Mouse (Mus musculus): ENCODE data around the gene Tas2r136. TPM values are rescaled to one million over a fixed set of nuclear protein-coding genes. Genes with fewer than 3 reads are reported as not detected.

Gene Tas2r136
- polyA plus RNA-seq (2012; rRNA removed), result not detected in 2 replicates

DNA sequence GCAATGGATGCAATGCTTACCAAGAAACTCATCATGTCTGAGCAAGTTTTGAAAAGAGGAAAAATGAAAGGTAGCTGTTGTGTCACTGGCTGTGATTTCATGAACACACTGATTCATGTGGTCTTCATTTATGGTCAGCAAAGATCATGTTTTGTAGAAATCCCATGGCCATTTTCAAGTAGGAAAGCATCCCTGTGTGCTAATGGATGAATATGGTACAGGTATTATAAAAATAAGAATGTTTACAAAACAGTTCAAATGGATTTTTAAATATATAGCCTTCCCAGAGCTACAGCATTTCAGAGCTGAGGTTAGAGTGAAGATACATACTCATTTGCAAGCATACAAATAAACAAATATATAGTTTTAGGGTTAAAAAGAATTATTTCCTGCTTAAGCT lies at the start of gene Tas2r136:
Tas2r136 (minus strand) TSS at position 101 of the 400 bp plus-strand sequence.

DNA sequence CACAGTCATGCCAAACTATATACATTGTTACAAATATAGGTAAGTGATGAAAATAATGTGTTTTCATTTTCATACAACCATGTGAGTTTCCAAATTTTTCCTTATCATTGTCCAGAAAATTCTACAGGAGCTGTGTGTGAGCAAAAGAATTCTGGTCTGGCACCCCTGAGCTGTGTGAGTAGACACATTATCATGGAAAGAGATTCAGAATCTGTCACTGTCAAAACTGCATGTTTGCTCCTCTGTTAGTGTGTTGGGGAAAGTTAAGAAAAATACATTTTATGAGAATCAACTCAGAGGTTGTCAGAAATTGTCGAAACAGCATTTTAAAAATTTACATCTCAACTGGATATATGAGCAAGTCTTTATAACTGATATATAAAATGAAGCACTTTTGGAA lies 24.6 kb upstream of the Tas2r136 start, which contains the start of gene Tas2r117:
Tas2r117 (plus strand) TSS at position 301 of the 400 bp plus-strand sequence.

DNA sequence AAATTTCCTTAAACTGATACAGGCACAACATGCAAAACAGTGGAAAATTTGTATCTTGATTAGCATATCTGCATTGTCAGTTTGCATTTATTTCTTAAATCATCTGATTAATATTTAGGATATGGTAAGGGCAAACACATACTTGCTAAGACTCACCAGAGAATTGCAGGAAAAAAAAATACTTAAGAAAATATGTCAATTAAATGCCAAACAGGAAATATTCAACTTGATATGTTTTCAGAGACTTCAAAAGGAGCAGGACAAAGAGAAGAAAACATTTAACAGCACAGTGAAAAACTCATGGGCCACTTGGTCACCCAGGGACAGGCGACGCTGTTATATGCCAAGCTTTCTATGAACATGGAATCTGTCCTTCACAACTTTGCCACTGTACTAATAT lies 16.1 kb downstream of the Tas2r136 start, which contains the start of gene Tas2r102:
Tas2r102 (plus strand) TSS at position 301 of the 400 bp plus-strand sequence.

DNA sequence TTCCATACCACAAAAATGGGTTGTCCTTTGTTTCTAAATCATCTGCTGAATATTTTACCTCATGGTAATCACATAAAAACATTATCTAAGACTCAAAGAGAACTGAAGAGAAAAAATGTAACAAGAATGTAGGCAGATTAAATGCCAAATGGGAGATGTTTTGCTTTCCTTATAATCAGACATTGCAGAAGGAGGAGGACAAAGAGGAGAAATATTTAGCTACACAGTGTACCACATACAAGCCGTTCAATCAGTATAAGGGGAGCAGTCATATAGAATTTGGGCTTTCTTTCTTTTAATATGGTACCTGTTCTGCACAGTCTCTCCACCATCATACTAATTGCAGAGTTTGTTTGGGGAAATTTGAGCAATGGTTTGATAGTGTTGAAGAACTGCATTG lies 23.5 kb downstream of the Tas2r136 start, which contains the start of gene Tas2r124:
Tas2r124 (plus strand) TSS at position 301 of the 400 bp plus-strand sequence.

DNA sequence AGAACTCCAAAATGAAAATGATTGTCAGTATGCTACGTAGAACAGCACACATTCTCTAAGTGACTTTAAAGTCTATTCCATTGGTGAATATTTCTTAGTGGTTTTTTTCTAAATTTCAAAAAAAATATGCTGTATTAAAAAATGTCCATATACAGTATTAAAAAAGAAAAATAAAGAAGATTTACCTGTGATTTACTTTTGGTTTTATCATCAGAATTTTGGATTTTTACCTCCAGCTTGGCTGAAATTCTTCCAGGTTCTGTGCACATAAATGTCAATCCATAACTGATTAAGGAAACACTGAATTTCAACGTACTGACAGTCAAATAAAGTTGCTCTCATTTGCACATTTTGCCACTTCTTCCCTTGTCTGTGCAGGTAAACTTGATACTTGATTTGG lies 40.0 kb downstream of the Tas2r136 start, which contains the start of gene Tas2r115:
Tas2r115 (minus strand) TSS at position 101 of the 400 bp plus-strand sequence.

Other genes with a start within 250 kb of the Tas2r136 start
- gene Prh1, start 208.4 kb downstream of the Tas2r136 start, polyA plus RNA-seq (2012; rRNA removed), result not detected in 2 replicates
- not detected in 2 replicates for gene Prp2, start 182.2 kb downstream of the Tas2r136 start, polyA plus RNA-seq (2012; rRNA removed)
- not detected in 2 replicates for gene A630073D07Rik, start 126.6 kb downstream of the Tas2r136 start, polyA plus RNA-seq (2012; rRNA removed)
- gene Tas2r120, start 121.2 kb downstream of the Tas2r136 start, polyA plus RNA-seq (2012; rRNA removed), result not detected in 2 replicates
- not detected in 2 replicates for gene Tas2r121, start 77.2 kb downstream of the Tas2r136 start, polyA plus RNA-seq (2012; rRNA removed)
- not detected in 2 replicates for gene Tas2r122, start 66.2 kb downstream of the Tas2r136 start, polyA plus RNA-seq (2012; rRNA removed)
- gene Tas2r115, start 40.1 kb downstream of the Tas2r136 start, polyA plus RNA-seq (2012; rRNA removed), result not detected in 2 replicates
- gene Tas2r124, start 23.4 kb downstream of the Tas2r136 start, polyA plus RNA-seq (2012; rRNA removed), result not detected in 2 replicates
- gene Tas2r102, start 16.0 kb downstream of the Tas2r136 start, polyA plus RNA-seq (2012; rRNA removed), result not detected in 2 replicates
- not detected in 2 replicates for gene Tas2r117, start 24.7 kb upstream of the Tas2r136 start, polyA plus RNA-seq (2012; rRNA removed)
- not detected in 2 replicates for gene Tas2r123, start 69.0 kb upstream of the Tas2r136 start, polyA plus RNA-seq (2012; rRNA removed)
- not detected in 2 replicates for gene Tas2r116, start 77.3 kb upstream of the Tas2r136 start, polyA plus RNA-seq (2012; rRNA removed)
- gene Tas2r110, start 89.8 kb upstream of the Tas2r136 start, polyA plus RNA-seq (2012; rRNA removed), result not detected in 2 replicates
- not detected in 2 replicates for gene Tas2r113, start 114.8 kb upstream of the Tas2r136 start, polyA plus RNA-seq (2012; rRNA removed)
- gene Tas2r125, start 131.5 kb upstream of the Tas2r136 start, polyA plus RNA-seq (2012; rRNA removed), result not detected in 2 replicates
- gene Tas2r129, start 172.9 kb upstream of the Tas2r136 start, polyA plus RNA-seq (2012; rRNA removed), result not detected in 2 replicates
- not detected in 2 replicates for gene Tas2r131, start 179.8 kb upstream of the Tas2r136 start, polyA plus RNA-seq (2012; rRNA removed)
- gene Tas2r109, start 202.8 kb upstream of the Tas2r136 start, polyA plus RNA-seq (2012; rRNA removed), result not detected in 2 replicates

All from stomach, adult 2 months (tissue).